Comparison of ENCODE assay signal across 14 mouse cellular contexts in the genomic region with DNA sequence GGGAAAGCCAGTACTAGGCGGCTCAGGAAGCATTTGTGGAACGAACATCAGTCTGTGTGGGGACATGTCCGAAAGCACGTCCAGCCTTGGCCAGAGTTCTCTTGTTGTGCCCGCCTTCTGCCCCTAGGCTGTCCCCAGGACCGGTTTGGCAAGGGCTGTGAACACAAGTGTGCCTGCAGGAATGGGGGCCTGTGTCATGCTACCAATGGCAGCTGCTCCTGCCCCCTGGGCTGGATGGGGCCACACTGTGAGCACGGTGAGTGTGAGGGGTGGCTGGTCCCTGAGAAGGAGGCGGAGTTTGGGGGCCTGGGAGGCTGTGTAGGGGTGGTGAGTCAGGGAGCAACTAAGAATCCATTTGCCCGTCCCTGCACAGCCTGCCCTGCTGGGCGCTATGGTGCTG. TPM values are rescaled to one million over a fixed set of nuclear protein-coding genes. Genes with fewer than 3 reads are reported as not detected.
DNase-seq lines count a peak whose midpoint lies in the region; ATAC-seq and TF ChIP-seq lines count a peak whose summit lies in the region.
"Had no signal": no experiment of that assay in that cellular context is flagged by ENCODE, and none has a peak within 500 bp of the region (broad histone marks: within the 10 kb centered on the region; RNA-seq: fewer than 3 reads in every experiment).

No protein-coding gene starts in this region.

- no peaks in the 10 kb centered on the region for H3K9me3 ChIP-seq in hindbrain, embryonic 16.5 days (ENCODE audit: control insufficient read depth, low read length)
- H3K9me3 ChIP-seq in hindbrain, embryonic 13.5 days = no peaks in the 10 kb centered on the region
- H3K9me3 ChIP-seq in intestine, embryonic 15.5 days = no peaks in the 10 kb centered on the region
- no peaks in the 10 kb centered on the region for H3K9me3 ChIP-seq in stomach, embryonic 14.5 days (ENCODE audit: control insufficient read depth, low read depth, low read length)
- H3K9me3 ChIP-seq: forebrain, embryonic 12.5 days had no signal

- 59% methylated on average over 10 of the region's 10 CpGs for WGBS in hindbrain, embryonic 16.5 days
- WGBS in hindbrain, embryonic 13.5 days = 49% methylated on average over 10 of the region's 10 CpGs
- WGBS in intestine, embryonic 15.5 days = 48% methylated on average over 10 of the region's 10 CpGs
- WGBS in stomach, embryonic 14.5 days = 37% methylated on average over 10 of the region's 10 CpGs
- 81% methylated on average over 10 of the region's 10 CpGs for WGBS in thymus, adult 2 months

- no peak for TF ChIP-seq CTCF in thymus, adult 2 months (IDR thresholded peaks at IDR 0.05; ENCODE audit: borderline replicate concordance, control insufficient read depth, extremely low read depth, insufficient read depth, low read length, poor library complexity)

- peak; percentile 55; the same call in 1 of the 2 replicates for ATAC-seq in hindbrain, embryonic 16.5 days
- ATAC-seq in hindbrain, embryonic 13.5 days (ENCODE audit: low FRiP score) = no peak
- ATAC-seq in intestine, embryonic 15.5 days = peak; percentile 80
- peak; percentile 84 for ATAC-seq in stomach, embryonic 14.5 days (ENCODE audit: insufficient number of reproducible peaks, insufficient read depth, low FRiP score, low read depth)
- no peak for ATAC-seq in cerebellum, adult (ENCODE audit: insufficient number of reproducible peaks, low FRiP score, low TSS enrichment)
- ATAC-seq: CD4-positive, CD25-positive, alpha-beta regulatory T cell, adult 4 months had no signal

- no peak overlapping the region for H3K9ac ChIP-seq in hindbrain, embryonic 16.5 days (ENCODE audit: low read depth, low read length)
- no peak overlapping the region for H3K9ac ChIP-seq in hindbrain, embryonic 13.5 days
- H3K9ac ChIP-seq in intestine, embryonic 15.5 days = no peak overlapping the region
- no peak overlapping the region for H3K9ac ChIP-seq in stomach, embryonic 14.5 days (replicated peaks; ENCODE audit: low read depth, low read length)
- H3K9ac ChIP-seq: forebrain, embryonic 12.5 days; hindbrain, embryonic 14.5 days had no signal

- DNase-seq in kidney, postnatal 14 days = peak; percentile 51
- no peak for DNase-seq in layer of hippocampus, adult 9-10 months (ENCODE audit: low spot score)
- no peak for DNase-seq in thymus, adult 2 months
- DNase-seq: cerebellum, postnatal 25 days; gastrocnemius, postnatal 36 days had no signal

- H3K36me3 ChIP-seq in hindbrain, embryonic 16.5 days (ENCODE audit: control insufficient read depth, insufficient read depth, low read length) = 0 out of 2 replicates have a peak, but pooled peaks cover 2% of the 10 kb centered on the region
- H3K36me3 ChIP-seq in hindbrain, embryonic 13.5 days = peaks cover 4% of the 10 kb centered on the region; the same call in 1 of the 2 replicates
- H3K36me3 ChIP-seq in intestine, embryonic 15.5 days = no peaks in the 10 kb centered on the region
- H3K36me3 ChIP-seq in stomach, embryonic 14.5 days (ENCODE audit: control insufficient read depth, insufficient read depth, low read length) = no peaks in the 10 kb centered on the region
- no peaks in the 10 kb centered on the region for H3K36me3 ChIP-seq in thymus, adult 2 months (ENCODE audit: control insufficient read depth, insufficient read depth, low read length)

- TF ChIP-seq POLR2A in thymus, adult 2 months (IDR thresholded peaks at IDR 0.05; ENCODE audit: control insufficient read depth, extremely low read depth, insufficient read depth, low read length, poor library complexity) = no peak

- H3K4me2 ChIP-seq in hindbrain, embryonic 16.5 days (ENCODE audit: low read length) = no peak overlapping the region
- H3K4me2 ChIP-seq in hindbrain, embryonic 13.5 days = no peak overlapping the region
- peak overlapping the region; percentile 17 for H3K4me2 ChIP-seq in intestine, embryonic 15.5 days (replicated peaks)
- peak overlapping the region; percentile 16; the same call in 1 of the 2 replicates for H3K4me2 ChIP-seq in stomach, embryonic 14.5 days (replicated peaks; ENCODE audit: low read depth, low read length)
- H3K4me2 ChIP-seq: forebrain, embryonic 12.5 days; hindbrain, embryonic 14.5 days had no signal

- no peak overlapping the region for H3K27ac ChIP-seq in hindbrain, embryonic 16.5 days (ENCODE audit: low read depth, low read length)
- no peak overlapping the region for H3K27ac ChIP-seq in hindbrain, embryonic 13.5 days
- no peak overlapping the region for H3K27ac ChIP-seq in intestine, embryonic 15.5 days
- H3K27ac ChIP-seq in stomach, embryonic 14.5 days (ENCODE audit: low read length) = peak overlapping the region; percentile 61; the same call in 1 of the 2 replicates
- no peak overlapping the region for H3K27ac ChIP-seq in thymus, adult 2 months (ENCODE audit: control insufficient read depth, insufficient read depth, low read length)
- H3K27ac ChIP-seq: forebrain, embryonic 12.5 days; hindbrain, embryonic 14.5 days; macrophage had no signal

- H3K27me3 ChIP-seq in hindbrain, embryonic 16.5 days (replicated peaks; ENCODE audit: control insufficient read depth, insufficient read depth, low read length) = no peaks in the 10 kb centered on the region
- no peaks in the 10 kb centered on the region for H3K27me3 ChIP-seq in hindbrain, embryonic 13.5 days
- H3K27me3 ChIP-seq in intestine, embryonic 15.5 days (replicated peaks) = no peaks in the 10 kb centered on the region
- H3K27me3 ChIP-seq in stomach, embryonic 14.5 days (ENCODE audit: control insufficient read depth, insufficient read depth, low read length) = no peaks in the 10 kb centered on the region
- H3K27me3 ChIP-seq in thymus, adult 2 months (ENCODE audit: control insufficient read depth, insufficient read depth, low read length) = no peaks in the 10 kb centered on the region
- H3K27me3 ChIP-seq: forebrain, embryonic 12.5 days had no signal

- peaks cover 3% of the 10 kb centered on the region; the same call in 1 of the 2 replicates for H3K4me1 ChIP-seq in hindbrain, embryonic 16.5 days (ENCODE audit: control insufficient read depth, insufficient read depth, low read depth, low read length)
- peaks cover 6% of the 10 kb centered on the region; the same call in 1 of the 2 replicates for H3K4me1 ChIP-seq in hindbrain, embryonic 13.5 days (replicated peaks)
- 0 out of 2 replicates have a peak, but pooled peaks cover 8% of the 10 kb centered on the region for H3K4me1 ChIP-seq in intestine, embryonic 15.5 days (replicated peaks)
- 0 out of 2 replicates have a peak, but pooled peaks cover 3% of the 10 kb centered on the region for H3K4me1 ChIP-seq in stomach, embryonic 14.5 days (ENCODE audit: control insufficient read depth, insufficient read depth, low read length)
- no peaks in the 10 kb centered on the region for H3K4me1 ChIP-seq in thymus, adult 2 months (replicated peaks; ENCODE audit: control insufficient read depth, insufficient read depth, low read length)
- H3K4me1 ChIP-seq: forebrain, embryonic 12.5 days had no signal

- no peak overlapping the region for H3K4me3 ChIP-seq in hindbrain, embryonic 16.5 days (ENCODE audit: low read length)
- H3K4me3 ChIP-seq in hindbrain, embryonic 13.5 days = no peak overlapping the region
- H3K4me3 ChIP-seq in intestine, embryonic 15.5 days (replicated peaks) = no peak overlapping the region
- no peak overlapping the region for H3K4me3 ChIP-seq in stomach, embryonic 14.5 days (ENCODE audit: low read depth, low read length)
- no peak overlapping the region for H3K4me3 ChIP-seq in thymus, adult 2 months (ENCODE audit: control insufficient read depth, insufficient read depth, low read length)
- H3K4me3 ChIP-seq: forebrain, embryonic 12.5 days had no signal

RNA-seq across cellular contexts. Expression of a gene that starts 32.0 kb away (rescaled TPM):
- 1.8 and 2.6 TPM in 2 replicates for polyA plus RNA-seq in hindbrain, embryonic 16.5 days (2015; fragmentation: Nextera tagmentation; extraction: Ambion mirVana)
- polyA plus RNA-seq in hindbrain, embryonic 13.5 days (2015; fragmentation: Nextera tagmentation; extraction: Ambion mirVana) = 0.88 and 1.2 TPM in 2 replicates
- polyA plus RNA-seq in intestine, embryonic 15.5 days (2015; fragmentation: Nextera tagmentation; extraction: Ambion mirVana) = 50.3 and 57.1 TPM in 2 replicates
- polyA plus RNA-seq in stomach, embryonic 14.5 days (2014; fragmentation: Nextera tagmentation; extraction: Ambion mirVana) = 23.7 and 25.7 TPM in 2 replicates
- polyA plus RNA-seq in thymus, adult 2 months (2012; rRNA removed) = 9.3 and 12.3 TPM in 2 replicates
- polyA plus RNA-seq: macrophage had no signal

Comparison
In these comparisons a context has a peak if more than half of its experiments do, and no peak if none do; other contexts are left out.
1. ATAC-seq: peak in hindbrain, embryonic 16.5 days (single experiment), intestine, embryonic 15.5 days (single experiment) and stomach, embryonic 14.5 days (single experiment); none in hindbrain, embryonic 13.5 days (single experiment) and cerebellum, adult (single experiment).
2. H3K4me2 ChIP-seq: peak in intestine, embryonic 15.5 days (single experiment) and stomach, embryonic 14.5 days (single experiment); none in hindbrain, embryonic 16.5 days (single experiment) and hindbrain, embryonic 13.5 days (single experiment).